Mouse (Mus musculus) megakaryocyte-erythroid progenitor cell, adult 5-6 weeks (primary cell): ENCODE measurements around the gene Jade1. TPM values are rescaled to one million over a fixed set of nuclear protein-coding genes. Genes with fewer than 3 reads are reported as not detected.

ENCODE experiments used
- ATAC-seq: replicated peaks from 2 replicates; pipeline ENCODE4 v1.8.0; 2016; ENCODE audit warnings: mild to moderate bottlenecking, inconsistent platforms; ENCODE audit not compliant: severe bottlenecking, poor library complexity, low FRiP score, low TSS enrichment
- total RNA-seq, 2 experiments: library from RNA; stranded (forward) in 1 of 2; stranded (reverse) in 1 of 2; fragments of 200-1000, 215-1000 nt in 1 of 2; fragments of >200 nt in 1 of 2; fragmentation: Nextera tagmentation in 1 of 2; gene quantifications; 2 replicates each; pipeline ENCODE4 v1.2.3; 2014 to 2017

Jade1 gene
- total RNA-seq, 2 experiments from 2014 or later, result 36.3 to 38.0 TPM

- ATAC-seq, result no peak
Measured at GRCm38 (mm10) chr3:41544451-41544850, 11.1 kb upstream of the Jade1 start.

GRCm38 (mm10) chr3:41547289-41547688 is 8.2 kb upstream of the Jade1 start:
- ATAC-seq, result no peak

GRCm38 (mm10) chr3:41548238-41548637 is 7.3 kb upstream of the Jade1 start:
- ATAC-seq, result no peak

GRCm38 (mm10) chr3:41551671-41552070 is 3.9 kb upstream of the Jade1 start:
- peak; percentile 57 for ATAC-seq

GRCm38 (mm10) chr3:41552777-41553548 is 2.6 kb upstream of the Jade1 start:
- ATAC-seq, result peak; percentile 62

- no peak for ATAC-seq
Measured at GRCm38 (mm10) chr3:41553681-41554080, 1.9 kb upstream of the Jade1 start.

GRCm38 (mm10) chr3:41554480-41555475 is 753 bp upstream of the Jade1 start:
- ATAC-seq, result no peak

GRCm38 (mm10) chr3:41556451-41557266 is 1.1 kb downstream of the Jade1 start:
- no peak for ATAC-seq

- no peak for ATAC-seq
Measured at GRCm38 (mm10) chr3:41557267-41557995, 1.9 kb downstream of the Jade1 start.

- no peak for ATAC-seq
Measured at GRCm38 (mm10) chr3:41560489-41560888, 5.0 kb downstream of the Jade1 start.

- no peak for ATAC-seq
Measured at GRCm38 (mm10) chr3:41561787-41562186, 6.3 kb downstream of the Jade1 start.

GRCm38 (mm10) chr3:41563211-41563931 is 7.8 kb downstream of the Jade1 start:
- peak; percentile 55 for ATAC-seq

- ATAC-seq, result no peak
Measured at GRCm38 (mm10) chr3:41563997-41564396, 8.5 kb downstream of the Jade1 start.

GRCm38 (mm10) chr3:41564471-41565213 is 9.1 kb downstream of the Jade1 start:
- peak; percentile 63 for ATAC-seq

GRCm38 (mm10) chr3:41565410-41565823 is 9.9 kb downstream of the Jade1 start:
- peak; percentile 60 for ATAC-seq

- peak; percentile 40 for ATAC-seq
Measured at GRCm38 (mm10) chr3:41565955-41566354, 10.4 kb downstream of the Jade1 start.

- no peak for ATAC-seq
Measured at GRCm38 (mm10) chr3:41569943-41570342, 14.4 kb downstream of the Jade1 start.

GRCm38 (mm10) chr3:41572131-41572530 is 16.6 kb downstream of the Jade1 start:
- no peak for ATAC-seq
